Mouse (Mus musculus) MEL (cell line): ENCODE results near the gene Cacng2. TPM values are rescaled to one million over a fixed set of nuclear protein-coding genes. Genes with fewer than 3 reads are reported as not detected.

Experiments used
- DNase-seq: peaks from one replicate; pipeline ENCODE4 v3.0.0; 2011; ENCODE audit warnings: low read depth, low spot score
- H3K27ac ChIP-seq: 2 replicates; pipeline ENCODE4 v1.5.1; 2012; ENCODE audit warnings: low read depth, mild to moderate bottlenecking, control low read depth, low read length, moderate library complexity; ENCODE audit not compliant: control insufficient read depth
- H3K27me3 ChIP-seq, 2 experiments: fragments of 150-350 bp in 1 of 2; sonication (generic) in 1 of 2; 2 replicates each; pipeline ENCODE4 v1.6.1; 2012; ENCODE audit warnings: low read length in 2 of 2, mild to moderate bottlenecking in 2 of 2, improper control_type of control experiment in 1 of 2, moderate library complexity in 1 of 2; ENCODE audit not compliant: insufficient read depth in 2 of 2, control insufficient read depth in 1 of 2
- H3K36me3 ChIP-seq, 2 experiments: 2 replicates each; pipeline ENCODE4 v1.6.1; 2012 to 2014; ENCODE audit warnings: low read length in 2 of 2, improper control_type of control experiment in 1 of 2, inconsistent platforms in 1 of 2, mild to moderate bottlenecking in 1 of 2; ENCODE audit not compliant: insufficient read depth in 2 of 2, control insufficient read depth in 1 of 2
- H3K4me1 ChIP-seq, 2 experiments: fragments of 150-350 bp in 1 of 2; sonication (generic) in 1 of 2; 2 replicates each; pipeline ENCODE4 v1.6.1; 2012; ENCODE audit warnings: low read length in 2 of 2, improper control_type of control experiment in 1 of 2, mild to moderate bottlenecking in 1 of 2; ENCODE audit not compliant: insufficient read depth in 2 of 2, control insufficient read depth in 1 of 2
- H3K4me3 ChIP-seq, 2 experiments: fragments of 150-350 bp in 1 of 2; sonication (generic) in 1 of 2; 2 replicates each; pipeline ENCODE4 v1.5.1; 2012; ENCODE audit warnings: low read depth in 2 of 2, low read length in 2 of 2, mild to moderate bottlenecking in 2 of 2, moderate library complexity in 2 of 2, control low read depth in 1 of 2, improper control_type of control experiment in 1 of 2; ENCODE audit not compliant: control insufficient read depth in 1 of 2, insufficient read depth in 1 of 2
- H3K79me2 ChIP-seq: 2 replicates; pipeline ENCODE4 v1.6.1; 2012; ENCODE audit warnings: mild to moderate bottlenecking, low read length, moderate library complexity; ENCODE audit not compliant: control insufficient read depth, poor library complexity, insufficient read depth
- H3K9ac ChIP-seq: 2 replicates; pipeline ENCODE4 v1.6.1; 2012; ENCODE audit warnings: low read depth, mild to moderate bottlenecking, control low read depth, low read length, moderate library complexity; ENCODE audit not compliant: control insufficient read depth, poor library complexity, severe bottlenecking
- H3K9me3 ChIP-seq: fragments of 150-350 bp; sonication (generic); replicated peaks from 2 replicates; pipeline ENCODE4 v1.6.1; 2012; ENCODE audit warnings: mild to moderate bottlenecking, low read length, improper control_type of control experiment, moderate library complexity; ENCODE audit not compliant: insufficient read depth
- E2F4 ChIP-seq: IDR thresholded peaks from 2 replicates; pipeline ENCODE4 v1.6.1; 2011; ENCODE audit warnings: low read depth, low read length, improper control_type of control experiment, borderline replicate concordance
- ELF1 ChIP-seq: IDR thresholded peaks from 2 replicates; pipeline ENCODE4 v1.6.1; 2014; ENCODE audit warnings: low read depth, mild to moderate bottlenecking, inconsistent platforms, low read length, improper control_type of control experiment, moderate library complexity
- EP300 ChIP-seq, 2 experiments: IDR thresholded peaks; 2 replicates each; pipeline ENCODE4 v1.6.1; 2011; ENCODE audit warnings: improper control_type of control experiment in 2 of 2, low read length in 2 of 2, low read depth in 1 of 2, mild to moderate bottlenecking in 1 of 2
- GATA1 ChIP-seq: IDR thresholded peaks from 2 replicates; pipeline ENCODE4 v1.6.1; 2011; ENCODE audit warnings: low read depth, low read length, improper control_type of control experiment
- KAT2A ChIP-seq: conservative IDR thresholded peaks from 2 replicates; pipeline ENCODE4 v1.6.1; 2012; ENCODE audit warnings: low read depth, low read length, improper control_type of control experiment, inconsistent platforms
- MAX ChIP-seq: IDR thresholded peaks from 2 replicates; pipeline ENCODE4 v1.6.1; 2011; ENCODE audit warnings: low read length, improper control_type of control experiment
- MYC ChIP-seq: IDR thresholded peaks from 2 replicates; pipeline ENCODE4 v1.6.1; 2011; ENCODE audit warnings: low read depth, mild to moderate bottlenecking, low read length, improper control_type of control experiment, moderate library complexity
- POLR2AphosphoS5 ChIP-seq: IDR thresholded peaks from 2 replicates; pipeline ENCODE4 v1.6.1; 2012; ENCODE audit warnings: low read depth, borderline replicate concordance, mild to moderate bottlenecking, inconsistent platforms, low read length, moderate library complexity, mixed read lengths
- RCOR1 ChIP-seq: IDR thresholded peaks from 2 replicates; pipeline ENCODE4 v1.6.1; 2012; ENCODE audit warnings: low read depth, mild to moderate bottlenecking, inconsistent platforms, low read length, improper control_type of control experiment
- SMC3 ChIP-seq: IDR thresholded peaks from 2 replicates; pipeline ENCODE4 v1.6.1; 2011; ENCODE audit warnings: low read depth, low read length, improper control_type of control experiment
- UBTF ChIP-seq: IDR thresholded peaks from 2 replicates; pipeline ENCODE4 v1.6.1; 2012; ENCODE audit warnings: low read depth, mild to moderate bottlenecking, inconsistent platforms, low read length, improper control_type of control experiment, moderate library complexity, borderline replicate concordance; ENCODE audit not compliant: insufficient read depth
- ZNF384 ChIP-seq: IDR thresholded peaks from 2 replicates; pipeline ENCODE4 v1.6.1; 2012; ENCODE audit warnings: low read depth, mild to moderate bottlenecking, inconsistent platforms, low read length, improper control_type of control experiment
- polyA plus RNA-seq, 2 experiments: library from polyadenylated mRNA; stranded (reverse) in 1 of 2; unstranded in 1 of 2; fragments of >175 nt in 1 of 2; fragments of >200 nt in 1 of 2; gene quantifications; 2 replicates each; pipeline versions ENCODE4 v1.2.1 to v1.2.4; 2012; ENCODE audit warnings: low replicate concordance in 2 of 2, low read depth in 1 of 2; ENCODE audit not compliant: insufficient read length in 2 of 2, insufficient read depth in 1 of 2, missing spikeins in 1 of 2
- total RNA-seq: library from RNA; depleted of rRNA; stranded (reverse); fragments of 300-350 nt; gene quantifications from 2 replicates; pipeline ENCODE4 v1.2.3, GENCODE M21; 2012

Gene Cacng2
- total and polyA plus RNA-seq, 3 experiments: not detected

GRCm38 (mm10) chr15:78049933-78050332 lies 69.9 kb downstream of the Cacng2 start:
- DNase-seq: no peak
- Histone ChIP-seq H3K27me3 (peaks cover 0 to 1% of the 10 kb centered on the region in 2 experiments; a peak in 2 of 4 replicates), H3K27ac (no peak overlapping the region)
- TF ChIP-seq EP300 (IDR thresholded peaks at IDR 0.05; ENCODE audit: low read depth in 1 of 2, low read length in 2 of 2) (no peak), RCOR1 (no peak), SMC3 (no peak), MAX (no peak), ELF1 (no peak), POLR2AphosphoS5 (no peak)
- TF ChIP-seq, all 39 proteins: peak for 0
- no peak overlapping the region for H3K4me3 ChIP-seq
- no peaks in the 10 kb centered on the region for H3K9me3 ChIP-seq
- no peak overlapping the region for H3K9ac ChIP-seq
- peaks cover 0 to 8% of the 10 kb centered on the region in 2 experiments; a peak in 2 of 4 replicates for H3K4me1 ChIP-seq
- no peaks in the 10 kb centered on the region for H3K36me3 ChIP-seq
- no peaks in the 10 kb centered on the region for H3K79me2 ChIP-seq

- H3K9me3 ChIP-seq: no peaks in the 10 kb centered on the region
- no peak overlapping the region for H3K4me3 ChIP-seq
- H3K9ac ChIP-seq: no peak overlapping the region
- peaks cover 0 to 4% of the 10 kb centered on the region in 2 experiments; a peak in 1 of 4 replicates for H3K4me1 ChIP-seq
- no peaks in the 10 kb centered on the region for H3K79me2 ChIP-seq
- H3K36me3 ChIP-seq: no peaks in the 10 kb centered on the region
- no peak for DNase-seq
- peaks cover 0 to 5% of the 10 kb centered on the region in 2 experiments; a peak in 2 of 4 replicates for H3K27me3 ChIP-seq
- no peak for TF ChIP-seq ZNF384
- TF ChIP-seq MYC: no peak
- TF ChIP-seq KAT2A: no peak
- TF ChIP-seq UBTF: no peak
- H3K27ac ChIP-seq: no peak overlapping the region
These were observed 74.0 kb downstream of the Cacng2 start for GRCm38 (mm10) chr15:78045842-78046241.

GRCm38 (mm10) chr15:78045314-78045713 lies 74.5 kb downstream of the Cacng2 start:
- Histone ChIP-seq H3K27me3 (peaks cover 0 to 5% of the 10 kb centered on the region in 2 experiments; a peak in 2 of 4 replicates), H3K79me2 (no peaks in the 10 kb centered on the region)
- no peak for DNase-seq

More at GRCm38 (mm10) chr15:78045314-78045713, 74.5 kb downstream of the Cacng2 start:
- Histone ChIP-seq H3K4me1 (no peaks in the 10 kb centered on the region), H3K27ac (no peak overlapping the region), H3K9ac (no peak overlapping the region), H3K9me3 (no peaks in the 10 kb centered on the region), H3K36me3 (no peaks in the 10 kb centered on the region), H3K4me3 (no peak overlapping the region)
- TF ChIP-seq EP300 (IDR thresholded peaks at IDR 0.05; ENCODE audit: low read depth in 1 of 2, low read length in 2 of 2) (no peak), E2F4 (no peak), GATA1 (no peak), ZNF384 (no peak)
